10 mouse cellular contexts compared by ENCODE assay signal in the genomic region with DNA sequence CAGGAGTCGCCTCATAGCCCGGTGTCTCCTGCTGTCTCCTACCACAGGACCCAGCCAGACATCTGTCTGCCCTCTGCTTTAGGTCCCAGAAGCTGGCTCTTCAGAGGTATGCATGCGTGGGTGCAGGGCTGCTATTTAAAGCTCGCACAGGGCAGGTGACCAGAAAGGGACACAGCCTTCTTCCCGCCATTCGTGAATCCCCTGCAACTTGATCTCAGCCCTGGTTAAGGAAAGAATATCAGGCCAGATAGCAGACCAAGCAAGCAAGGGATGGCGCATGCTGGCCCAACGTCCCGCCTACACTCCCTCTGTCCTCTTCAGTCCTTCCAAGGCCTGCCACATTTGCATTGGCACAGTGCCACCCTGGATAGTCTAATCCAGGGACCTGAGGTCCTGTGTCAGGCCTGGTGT. TPM values are rescaled to one million over a fixed set of nuclear protein-coding genes. Genes with fewer than 3 reads are reported as not detected.
DNase-seq lines count a peak whose midpoint lies in the region; ATAC-seq lines count a peak whose summit lies in the region.
"Had no signal": no experiment of that assay in that cellular context is flagged by ENCODE, and none has a peak within 500 bp of the region (broad histone marks: within the 10 kb centered on the region; RNA-seq: fewer than 3 reads in every experiment).

No protein-coding gene starts in this region.

- H3K9ac ChIP-seq in limb, embryonic 13.5 days: peak overlapping the region; percentile 20; the same call in 1 of the 2 replicates
- H3K9ac ChIP-seq in hindbrain, embryonic 16.5 days (ENCODE audit: low read depth, low read length): no peak overlapping the region
- H3K9ac ChIP-seq: midbrain, embryonic 12.5 days had no signal

- no peak for ATAC-seq in limb, embryonic 13.5 days (ENCODE audit: low FRiP score, low read depth)
- peak; percentile 86 for ATAC-seq in hindbrain, embryonic 16.5 days
- ATAC-seq in monocyte, adult 5-6 weeks (replicated peaks; ENCODE audit: insufficient number of reproducible peaks, low FRiP score, low TSS enrichment, poor library complexity, severe bottlenecking): no peak

- H3K4me3 ChIP-seq in limb, embryonic 13.5 days: no peak overlapping the region
- H3K4me3 ChIP-seq in limb, embryonic 10.5 days: no peak overlapping the region
- no peak overlapping the region for H3K4me3 ChIP-seq in hindbrain, embryonic 16.5 days (ENCODE audit: low read length)
- H3K4me3 ChIP-seq: erythroblast, embryonic 14.5 days; midbrain, embryonic 12.5 days had no signal

- H3K27me3 ChIP-seq in limb, embryonic 13.5 days: no peaks in the 10 kb centered on the region
- H3K27me3 ChIP-seq in limb, embryonic 10.5 days (ENCODE audit: low read depth, poor library complexity, severe bottlenecking): no peaks in the 10 kb centered on the region
- no peaks in the 10 kb centered on the region for H3K27me3 ChIP-seq in hindbrain, embryonic 16.5 days (replicated peaks; ENCODE audit: control insufficient read depth, insufficient read depth, low read length)
- H3K27me3 ChIP-seq: midbrain, embryonic 12.5 days had no signal

- no peaks in the 10 kb centered on the region for H3K9me3 ChIP-seq in limb, embryonic 13.5 days
- H3K9me3 ChIP-seq in limb, embryonic 10.5 days (replicated peaks): no peaks in the 10 kb centered on the region
- H3K9me3 ChIP-seq in hindbrain, embryonic 16.5 days (ENCODE audit: control insufficient read depth, low read length): no peaks in the 10 kb centered on the region
- H3K9me3 ChIP-seq: midbrain, embryonic 12.5 days had no signal

- peaks cover 10% of the 10 kb centered on the region; the same call in 1 of the 2 replicates for H3K4me1 ChIP-seq in limb, embryonic 13.5 days
- peaks cover 12% of the 10 kb centered on the region for H3K4me1 ChIP-seq in limb, embryonic 10.5 days
- H3K4me1 ChIP-seq in hindbrain, embryonic 16.5 days (ENCODE audit: control insufficient read depth, insufficient read depth, low read depth, low read length): peaks cover 18% of the 10 kb centered on the region

- WGBS in limb, embryonic 13.5 days: 79% methylated on average over 9 of the region's 9 CpGs
- WGBS in limb, embryonic 10.5 days: 73% methylated on average over 9 of the region's 9 CpGs
- 52% methylated on average over 9 of the region's 9 CpGs for WGBS in hindbrain, embryonic 16.5 days

- H3K27ac ChIP-seq in limb, embryonic 13.5 days: peak overlapping the region; percentile 44; the same call in 1 of the 2 replicates
- no peak overlapping the region for H3K27ac ChIP-seq in limb, embryonic 10.5 days
- H3K27ac ChIP-seq in hindbrain, embryonic 16.5 days (ENCODE audit: low read depth, low read length): peak overlapping the region; percentile 76
- H3K27ac ChIP-seq: midbrain, embryonic 12.5 days had no signal

- peaks cover 95% of the 10 kb centered on the region for H3K36me3 ChIP-seq in limb, embryonic 13.5 days
- peaks cover 55% of the 10 kb centered on the region for H3K36me3 ChIP-seq in limb, embryonic 10.5 days
- no peaks in the 10 kb centered on the region for H3K36me3 ChIP-seq in hindbrain, embryonic 16.5 days (ENCODE audit: control insufficient read depth, insufficient read depth, low read length)
- H3K36me3 ChIP-seq: midbrain, embryonic 12.5 days had no signal

- DNase-seq in limb, embryonic 10.5 days (ENCODE audit: low spot score): no peak
- peak; percentile 93 for DNase-seq in brain, adult 2 months (ENCODE audit: low read depth, low spot score)
- peak; percentile 85 for DNase-seq in gastrocnemius, adult 18-20 months (ENCODE audit: low spot score)
- DNase-seq in lung, postnatal 10 days: peak; percentile 65
- DNase-seq in urinary bladder, postnatal 4 days (ENCODE audit: low spot score in 2 of 2): no peak

- no peak overlapping the region for H3K4me2 ChIP-seq in limb, embryonic 13.5 days (replicated peaks)
- H3K4me2 ChIP-seq in hindbrain, embryonic 16.5 days (ENCODE audit: low read length): no peak overlapping the region
- H3K4me2 ChIP-seq: midbrain, embryonic 12.5 days had no signal

RNA-seq across cellular contexts. Expression of a gene that starts 17.4 kb away (rescaled TPM):
- 328 and 335 TPM in 2 replicates for polyA plus RNA-seq in limb, embryonic 13.5 days (2015; fragmentation: Nextera tagmentation; extraction: Ambion mirVana)
- polyA plus RNA-seq in limb, embryonic 10.5 days (2016; fragmentation: Nextera tagmentation; extraction: Ambion mirVana): 53.5 and 69.1 TPM in 2 replicates
- 100 to 1,000 TPM; 169 to 174 TPM for total RNA-seq in gastrocnemius, adult 18-20 months (2021)
- 72.4 and 84.0 TPM in 2 replicates for polyA plus RNA-seq in hindbrain, embryonic 16.5 days (2015; fragmentation: Nextera tagmentation; extraction: Ambion mirVana)
- 264 to 506 TPM (median 281 TPM) in 3 replicates for total RNA-seq in monocyte, adult 5-6 weeks (2017)

RNA-seq across cellular contexts. Expression of a gene that starts 53.1 kb away (rescaled TPM):
- 22.4 and 23.3 TPM in 2 replicates for polyA plus RNA-seq in limb, embryonic 13.5 days (2015; fragmentation: Nextera tagmentation; extraction: Ambion mirVana)
- 10.0 and 14.0 TPM in 2 replicates for polyA plus RNA-seq in limb, embryonic 10.5 days (2016; fragmentation: Nextera tagmentation; extraction: Ambion mirVana)
- total RNA-seq in gastrocnemius, adult 18-20 months (2021): 10 to 100 TPM; 35.9 to 36.3 TPM
- polyA plus RNA-seq in hindbrain, embryonic 16.5 days (2015; fragmentation: Nextera tagmentation; extraction: Ambion mirVana): 19.6 and 20.4 TPM in 2 replicates
- total RNA-seq in monocyte, adult 5-6 weeks (2017): 62.1 to 83.4 TPM (median 78.5 TPM) in 3 replicates

Comparison
In these comparisons a context has a peak if more than half of its experiments do, and no peak if none do; other contexts are left out.
1. DNase-seq: peak in brain, adult 2 months (single experiment), gastrocnemius, adult 18-20 months (single experiment) and lung, postnatal 10 days (single experiment); none in limb, embryonic 10.5 days (single experiment) and urinary bladder, postnatal 4 days (0 of 2).